Mouse (Mus musculus) left cerebral cortex, postnatal 14 days (tissue): ENCODE results near the gene Sprr2a3. TPM values are rescaled to one million over a fixed set of nuclear protein-coding genes. Genes with fewer than 3 reads are reported as not detected.

Experiments used
- DNase-seq, 2 experiments: peaks; one replicate each; pipeline ENCODE4 v3.0.0; 2021 to 2022; ENCODE audit warnings: low spot score in 2 of 2, mixed read lengths in 1 of 2
- intact Hi-C: fragments of 180-260 bp; cut with DNase I; formaldehyde crosslinking; loops from one replicate; pipeline ENCODE4 v1.15.1; 2025
- total RNA-seq, 2 experiments: library from RNA; stranded (reverse); gene quantifications; 2 replicates each; pipeline ENCODE4 v1.2.3; 2021

The Sprr2a3 gene
- total RNA-seq, 2 experiments from 2014 or later, result not detected

DNA sequence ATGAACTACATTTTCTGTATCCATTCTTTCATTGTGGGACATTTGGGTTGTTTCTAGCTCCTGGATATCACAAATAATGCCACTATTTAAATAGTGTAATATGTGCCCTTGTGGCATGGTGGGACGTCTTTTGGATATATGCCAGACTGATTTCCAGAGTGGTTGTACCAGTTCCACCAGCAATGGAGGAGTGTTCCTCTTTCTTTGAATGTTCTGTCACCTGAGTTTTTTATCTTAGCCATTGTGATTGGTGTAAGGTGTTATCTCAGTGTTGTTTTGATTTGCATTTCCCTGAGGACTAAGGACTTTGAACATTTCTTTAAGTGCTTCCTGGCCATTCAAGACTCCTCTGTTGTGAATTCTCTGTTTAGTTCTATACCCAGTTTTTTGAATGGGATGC is 51.1 kb downstream of the Sprr2a3 start:
- no peak for DNase-seq
- intact Hi-C loops, result no loop called here

DNA sequence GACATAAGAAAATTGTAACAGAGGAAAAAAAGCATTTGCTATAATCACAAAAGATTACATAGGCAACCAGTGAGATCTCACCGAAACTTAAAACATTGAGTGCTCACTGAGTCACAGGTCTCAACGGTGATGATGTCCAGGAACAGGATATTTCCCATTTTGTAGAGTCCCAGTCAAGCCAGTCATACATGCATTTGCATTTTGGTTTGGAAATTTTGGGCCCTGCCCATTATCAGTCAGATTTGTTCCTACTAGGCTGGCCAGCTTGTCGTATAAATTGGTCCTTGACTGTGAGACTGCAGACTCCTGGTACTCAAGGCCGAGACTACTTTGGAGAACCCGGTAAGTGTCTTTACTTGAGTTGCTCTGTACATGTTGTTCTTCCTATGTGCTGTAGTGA is 53.6 kb downstream of the Sprr2a3 start, which contains the start of gene Sprr2d:
Sprr2d (plus strand) TSS at position 301 of the 400 bp plus-strand sequence.
- intact Hi-C loops, result no loop called here
- no peak for DNase-seq

Other genes with a start within 250 kb of the Sprr2a3 start
- gene Lor, start 202.3 kb upstream of the Sprr2a3 start, total RNA-seq, result 1 to 10 TPM; 3.1 to 3.7 TPM
- gene Prr9, start 161.5 kb upstream of the Sprr2a3 start, total RNA-seq, result not detected
- gene Lelp1, start 142.7 kb upstream of the Sprr2a3 start, total RNA-seq, result not detected
- not detected for gene Sprr2a1, start 69.6 kb upstream of the Sprr2a3 start, total RNA-seq
- not detected for gene Sprr2a2, start 69.5 kb upstream of the Sprr2a3 start, total RNA-seq
- gene Sprr2b, start 31.2 kb downstream of the Sprr2a3 start, total RNA-seq, result not detected
- not detected for gene Sprr2d, start 53.7 kb downstream of the Sprr2a3 start, total RNA-seq
- not detected for gene Sprr2e, start 66.7 kb downstream of the Sprr2a3 start, total RNA-seq
- not detected for gene Sprr2f, start 79.8 kb downstream of the Sprr2a3 start, total RNA-seq
- not detected for gene Sprr2h, start 100.3 kb downstream of the Sprr2a3 start, total RNA-seq
- not detected for gene Sprr2i, start 122.6 kb downstream of the Sprr2a3 start, total RNA-seq
- gene Sprr2j-ps, start 132.7 kb downstream of the Sprr2a3 start, total RNA-seq, result not detected
- gene Gm9774, start 144.0 kb downstream of the Sprr2a3 start, total RNA-seq, result 1 to 10 TPM; 1.4 to 3.5 TPM
- not detected for gene Sprr2k, start 147.2 kb downstream of the Sprr2a3 start, total RNA-seq
- not detected for gene Sprr1b, start 153.4 kb downstream of the Sprr2a3 start, total RNA-seq
- gene Sprr3, start 173.3 kb downstream of the Sprr2a3 start, total RNA-seq, result not detected
- gene Sprr1a, start 200.5 kb downstream of the Sprr2a3 start, total RNA-seq, result not detected
- gene Sprr4, start 215.1 kb downstream of the Sprr2a3 start, total RNA-seq, result not detected
- gene 2310046K23Rik, start 249.1 kb downstream of the Sprr2a3 start, total RNA-seq, result not detected